Mouse (Mus musculus): ENCODE measurements around the gene Gas2l1.

GRCm38 (mm10) chr11:5017506-5017905 is 47.6 kb downstream of the Gas2l1 start:
- TF ChIP-seq GATA1 (IDR thresholded peaks at IDR 0.05; ENCODE audit: low read length) (no peak), TAL1 (IDR thresholded peaks at IDR 0.05; ENCODE audit: low read length) (no peak)
